Mouse (Mus musculus) bone marrow macrophage, adult 2 months (primary cell): Measurements from ENCODE around the gene Tmc7. TPM values are rescaled to one million over a fixed set of nuclear protein-coding genes. Genes with fewer than 3 reads are reported as not detected.

Experiments used
- H3K27ac ChIP-seq: 2 replicates; pipeline ENCODE4 v1.5.1; 2012; ENCODE audit warnings: low read depth, low read length; ENCODE audit not compliant: insufficient read depth
- H3K4me1 ChIP-seq: 2 replicates; pipeline ENCODE4 v1.6.1; 2012; ENCODE audit warnings: low read length; ENCODE audit not compliant: control insufficient read depth, insufficient read depth
- H3K4me3 ChIP-seq: 2 replicates; pipeline ENCODE4 v1.5.1; 2012; ENCODE audit warnings: mild to moderate bottlenecking, low read length, moderate library complexity; ENCODE audit not compliant: insufficient read depth
- CTCF ChIP-seq: IDR thresholded peaks from 2 replicates; pipeline ENCODE4 v1.5.1; 2012; ENCODE audit warnings: low read depth, mild to moderate bottlenecking, low read length, moderate library complexity
- POLR2A ChIP-seq: IDR thresholded peaks from 2 replicates; pipeline ENCODE4 v1.6.1; 2012; ENCODE audit warnings: mild to moderate bottlenecking, low read depth, low read length, borderline replicate concordance
- polyA plus RNA-seq: library from polyadenylated mRNA; stranded (reverse); fragments of >200 nt; gene quantifications from 2 replicates; pipeline ENCODE4 v1.2.4, GENCODE M21; 2012; ENCODE audit not compliant: missing spikeins, insufficient read depth, insufficient read length

Gene Tmc7
- polyA plus RNA-seq, 1 experiment = not detected

DNA sequence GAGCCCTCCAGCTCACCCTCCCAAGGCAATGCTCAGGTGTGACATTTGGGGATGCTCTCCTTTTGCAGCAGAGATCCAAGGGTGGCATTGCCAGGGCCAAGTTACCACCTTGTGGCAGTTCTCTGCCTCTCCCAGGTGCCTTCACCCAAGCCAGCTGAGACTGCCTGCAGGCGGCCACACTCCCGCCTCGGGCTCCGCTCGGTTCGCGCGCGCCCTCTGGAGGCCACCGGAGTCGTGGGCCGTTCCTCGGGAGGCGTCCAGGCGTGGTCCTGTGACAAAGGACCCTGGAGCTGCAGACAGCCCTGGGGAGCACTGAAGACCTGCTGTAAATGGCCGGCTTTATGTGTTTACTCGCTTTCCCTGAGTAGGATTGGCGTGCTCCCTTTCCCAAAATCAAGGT, 65.8 kb downstream of the Tmc7 start:
- no peak overlapping the region for H3K27ac ChIP-seq

DNA sequence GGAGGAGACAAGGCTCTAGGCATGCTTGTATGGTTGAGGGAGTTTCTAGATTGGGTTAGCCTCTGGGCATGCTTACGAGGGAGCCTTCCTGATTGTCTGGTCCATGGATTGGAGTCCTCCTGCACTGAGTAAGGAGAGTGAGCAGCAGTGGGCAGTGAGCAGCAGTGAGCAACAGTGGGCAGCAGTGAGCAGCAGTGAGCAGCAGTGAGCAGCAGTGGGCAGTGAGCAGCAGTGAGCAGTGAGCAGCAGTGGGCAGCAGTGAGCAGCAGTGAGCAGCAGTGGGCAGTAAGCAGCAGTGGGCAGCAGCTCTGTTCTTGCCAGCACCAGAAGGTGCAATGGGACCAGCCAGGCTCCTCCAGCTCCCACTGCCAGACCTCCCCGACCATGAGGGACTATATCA, 66.7 kb downstream of the Tmc7 start:
- Histone ChIP-seq H3K4me1 (peaks cover 10% of the 10 kb centered on the region), H3K4me3 (no peak overlapping the region), H3K27ac (no peak overlapping the region)
- TF ChIP-seq CTCF (no peak), POLR2A (no peak)

More for the DNA sequence above, 65.8 kb downstream of the Tmc7 start:
- H3K4me1 ChIP-seq = peaks cover 10% of the 10 kb centered on the region
- no peak overlapping the region for H3K4me3 ChIP-seq
- TF ChIP-seq POLR2A (no peak), CTCF (peak; percentile 31)

GRCm38 (mm10) chr7:118508556-118508955, 76.0 kb downstream of the Tmc7 start:
- TF ChIP-seq CTCF (no peak), POLR2A (no peak)
- H3K27ac ChIP-seq = no peak overlapping the region
- peaks cover 3% of the 10 kb centered on the region for H3K4me1 ChIP-seq
- no peak overlapping the region for H3K4me3 ChIP-seq

DNA sequence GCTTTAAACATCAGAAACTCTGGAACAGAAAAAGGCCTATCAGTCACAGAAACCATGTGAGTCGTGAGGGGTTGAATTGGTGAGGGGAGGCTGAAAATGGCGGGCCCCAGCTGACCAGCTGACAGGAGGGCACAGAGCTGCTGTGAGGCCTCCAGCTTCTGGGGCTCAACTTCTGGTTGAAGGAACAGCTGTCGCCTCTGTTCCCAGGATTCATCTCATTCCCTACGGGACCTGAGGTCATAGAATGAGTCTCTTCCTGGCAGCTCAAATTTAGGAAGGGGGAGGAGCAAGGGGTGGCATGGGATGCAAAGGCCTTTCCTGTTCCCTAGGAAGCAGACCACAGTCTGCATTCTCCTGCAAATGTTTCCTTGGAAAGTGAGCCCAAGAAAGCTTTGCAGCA, 80.7 kb downstream of the Tmc7 start:
- H3K4me1 ChIP-seq = peaks cover 3% of the 10 kb centered on the region
- H3K27ac ChIP-seq = no peak overlapping the region
- no peak for TF ChIP-seq POLR2A
- no peak overlapping the region for H3K4me3 ChIP-seq

GRCm38 (mm10) chr7:118502333-118502732, 82.2 kb downstream of the Tmc7 start:
- no peak overlapping the region for H3K27ac ChIP-seq
- no peak overlapping the region for H3K4me3 ChIP-seq
- no peaks in the 10 kb centered on the region; the same call in 1 of the 2 replicates for H3K4me1 ChIP-seq
- TF ChIP-seq POLR2A (no peak), CTCF (no peak)

DNA sequence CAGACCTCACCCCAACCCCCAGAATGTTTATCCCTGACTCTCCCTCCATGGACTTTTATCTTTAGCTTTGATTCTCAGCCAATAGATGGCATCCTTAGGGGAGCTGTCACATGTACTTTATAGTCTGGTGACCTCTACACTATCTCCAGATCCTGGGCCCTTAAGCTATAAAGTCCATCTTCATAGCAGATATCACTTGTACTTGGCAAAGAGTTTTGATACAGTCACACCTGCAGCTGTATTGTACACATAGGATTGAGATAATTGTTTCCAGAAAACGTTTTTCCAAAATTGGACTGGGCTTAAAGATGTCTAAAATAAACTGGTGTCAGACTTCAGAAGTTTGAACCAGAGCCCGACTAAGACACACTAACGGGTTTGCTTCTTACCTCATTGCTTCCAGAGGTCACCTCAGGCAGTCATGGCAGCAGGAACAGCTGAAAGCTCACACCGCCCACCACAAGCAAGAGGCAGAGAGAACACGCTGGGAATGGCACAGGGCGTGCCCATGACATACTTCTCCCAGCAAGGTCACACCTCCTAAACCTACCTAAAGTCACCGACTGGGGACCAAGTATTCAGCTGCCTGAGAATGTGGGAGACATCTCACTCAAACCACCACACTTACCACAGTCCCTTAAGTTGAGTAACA, 84.6 kb downstream of the Tmc7 start:
- no peak for TF ChIP-seq POLR2A
- no peak overlapping the region for H3K4me3 ChIP-seq
- no peak overlapping the region for H3K27ac ChIP-seq
- peaks cover 4% of the 10 kb centered on the region for H3K4me1 ChIP-seq

GRCm38 (mm10) chr7:118498984-118499783, 85.4 kb downstream of the Tmc7 start:
- TF ChIP-seq CTCF (no peak), POLR2A (no peak)
- Histone ChIP-seq H3K27ac (no peak overlapping the region), H3K4me1 (peaks cover 11% of the 10 kb centered on the region), H3K4me3 (no peak overlapping the region)

- H3K4me3 ChIP-seq = no peak overlapping the region
- H3K27ac ChIP-seq = no peak overlapping the region
- TF ChIP-seq CTCF (no peak), POLR2A (no peak)
- peaks cover 26% of the 10 kb centered on the region for H3K4me1 ChIP-seq
These were observed 89.5 kb downstream of the Tmc7 start for GRCm38 (mm10) chr7:118494892-118495579.

- peaks cover 35% of the 10 kb centered on the region for H3K4me1 ChIP-seq
- no peak overlapping the region for H3K27ac ChIP-seq
- TF ChIP-seq CTCF = no peak
- no peak for TF ChIP-seq POLR2A
- no peak overlapping the region for H3K4me3 ChIP-seq
These were observed 90.6 kb downstream of the Tmc7 start for GRCm38 (mm10) chr7:118493892-118494291.
